Comparison of ENCODE assay signal across 8 mouse cellular contexts in the genomic region with DNA sequence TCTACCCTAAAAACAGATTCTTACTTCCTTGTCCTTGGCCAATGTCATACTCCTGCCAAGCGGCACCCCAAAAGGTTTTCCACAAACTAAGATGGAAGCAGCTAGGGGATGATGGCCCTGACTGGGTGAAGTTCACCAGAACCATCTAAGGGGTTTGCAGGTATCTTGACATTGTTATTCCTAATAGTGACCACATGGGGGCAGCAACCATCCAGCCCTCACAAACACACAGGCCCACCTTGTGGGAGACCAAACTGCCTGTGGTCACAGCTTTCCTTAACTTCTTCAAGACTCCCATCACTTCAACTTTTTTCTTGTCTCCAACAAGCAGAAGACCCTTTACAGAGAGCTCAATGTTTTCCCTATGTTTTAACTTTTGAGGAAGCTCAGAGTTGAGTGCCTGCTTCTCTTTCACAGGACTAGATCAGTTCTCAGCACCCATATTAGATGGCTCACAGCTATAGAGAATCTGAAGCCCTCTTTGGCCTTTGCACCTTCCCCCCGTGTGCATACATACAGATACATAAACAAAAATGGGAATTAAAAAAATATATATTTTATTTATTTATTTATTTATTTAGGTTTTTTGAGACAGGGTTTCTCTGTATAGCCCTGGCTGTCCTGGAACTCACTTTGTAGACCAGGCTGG. TPM values are rescaled to one million over a fixed set of nuclear protein-coding genes. Genes with fewer than 3 reads are reported as not detected.
A peak's percentile ranks its signal among the peaks of the same experiment; 100 is the strongest.
DNase-seq lines count a peak whose midpoint lies in the region; ATAC-seq lines count a peak whose summit lies in the region.

No protein-coding gene starts in this region.

- no peaks in the 10 kb centered on the region for H3K36me3 ChIP-seq in heart, embryonic 11.5 days (ENCODE audit: control insufficient read depth, insufficient read depth, low read length)

- no peaks in the 10 kb centered on the region for H3K27me3 ChIP-seq in heart, embryonic 11.5 days (ENCODE audit: control insufficient read depth, insufficient read depth, low read length)

- no peak overlapping the region for H3K4me3 ChIP-seq in heart, embryonic 11.5 days (ENCODE audit: low read depth, low read length)

- H3K4me1 ChIP-seq in heart, embryonic 11.5 days (ENCODE audit: control insufficient read depth, insufficient read depth, low read length): no peaks in the 10 kb centered on the region

- no peak overlapping the region for H3K9ac ChIP-seq in heart, embryonic 11.5 days (ENCODE audit: low read depth, low read length)

- DNase-seq in A20 (ENCODE audit: low read depth, low spot score): peak; percentile 79
- DNase-seq in cerebellum, adult 9-11 months: peak; percentile 48
- DNase-seq in kidney, postnatal 14 days: peak; percentile 69
- DNase-seq in mesoderm, embryonic 11.5 days (ENCODE audit: low read depth, low spot score): peak; percentile 82
- DNase-seq in thymus, postnatal 10 days (ENCODE audit: low spot score in 2 of 2): peak; percentile 40 to 61
- no peak for DNase-seq in right cerebral cortex, postnatal 4 days

- H3K9me3 ChIP-seq in heart, embryonic 11.5 days (replicated peaks; ENCODE audit: control insufficient read depth, low read length): no peaks in the 10 kb centered on the region

- H3K4me2 ChIP-seq in heart, embryonic 11.5 days: no peak overlapping the region

- ATAC-seq in CD4-positive, CD25-positive, alpha-beta regulatory T cell, adult 4 months: peak; percentile 71
- ATAC-seq in heart, embryonic 11.5 days (replicated peaks; ENCODE audit: insufficient number of reproducible peaks, low FRiP score, low TSS enrichment): peak; percentile 18; the same call in 1 of the 2 replicates

- no peak overlapping the region for H3K27ac ChIP-seq in heart, embryonic 11.5 days (ENCODE audit: low read depth, low read length)

- 35% methylated on average over 2 of the region's 2 CpGs for WGBS in heart, embryonic 11.5 days (ENCODE audit: insufficient replicate concordance)

RNA-seq across cellular contexts. Expression of a gene that starts 21.6 kb away (rescaled TPM):
- 10 to 100 TPM; 44.9 to 53.5 TPM for polyA plus RNA-seq in CD4-positive, CD25-positive, alpha-beta regulatory T cell, adult 4 months (2017; shearing (Covaris generic))
- 26.9 and 27.2 TPM in 2 replicates for polyA plus RNA-seq in heart, embryonic 11.5 days (2014; fragmentation: Nextera tagmentation; extraction: Ambion mirVana)

RNA-seq across cellular contexts. Expression of a gene that starts 21.6 kb away (rescaled TPM):
- polyA plus RNA-seq in CD4-positive, CD25-positive, alpha-beta regulatory T cell, adult 4 months (2017; shearing (Covaris generic)): 10 to 100 TPM; 59.8 to 82.8 TPM
- polyA plus RNA-seq in heart, embryonic 11.5 days (2014; fragmentation: Nextera tagmentation; extraction: Ambion mirVana): 77.7 and 83.9 TPM in 2 replicates

RNA-seq across cellular contexts. Expression of a gene that starts 27.9 kb away (rescaled TPM):
- 10 to 100 TPM; 10.3 to 16.9 TPM for polyA plus RNA-seq in CD4-positive, CD25-positive, alpha-beta regulatory T cell, adult 4 months (2017; shearing (Covaris generic))
- 64.0 and 65.4 TPM in 2 replicates for polyA plus RNA-seq in heart, embryonic 11.5 days (2014; fragmentation: Nextera tagmentation; extraction: Ambion mirVana)

RNA-seq across cellular contexts. Expression of a gene that starts 31.7 kb away (rescaled TPM):
- polyA plus RNA-seq in CD4-positive, CD25-positive, alpha-beta regulatory T cell, adult 4 months (2017; shearing (Covaris generic)): 100 to 1,000 TPM; 122 to 174 TPM
- 74.2 and 91.7 TPM in 2 replicates for polyA plus RNA-seq in heart, embryonic 11.5 days (2014; fragmentation: Nextera tagmentation; extraction: Ambion mirVana)

RNA-seq across cellular contexts. Expression of a gene that starts 40.6 kb away (rescaled TPM):
- polyA plus RNA-seq in CD4-positive, CD25-positive, alpha-beta regulatory T cell, adult 4 months (2017; shearing (Covaris generic)): 10 to 100 TPM; 12.6 to 15.3 TPM
- 22.2 and 26.7 TPM in 2 replicates for polyA plus RNA-seq in heart, embryonic 11.5 days (2014; fragmentation: Nextera tagmentation; extraction: Ambion mirVana)
